Mouse (Mus musculus) heart, adult 2 months (tissue): ENCODE data around the gene Nek8.

Experiments
- CTCF ChIP-seq: fragments of 200-600 bp; IDR thresholded peaks from 2 replicates; pipeline ENCODE4 v1.8.1; 2022; ENCODE audit warnings: antibody characterized with exemption, mild to moderate bottlenecking, moderate library complexity
- EP300 ChIP-seq: fragments of 200-500 bp; IDR thresholded peaks from 2 replicates; pipeline ENCODE4 v1.6.1; 2011; ENCODE audit warnings: low read depth, low read length, control low read depth; ENCODE audit not compliant: insufficient read depth
- POLR2A ChIP-seq: fragments of 200-500 bp; IDR thresholded peaks from 2 replicates; pipeline ENCODE4 v1.6.1; 2011; ENCODE audit warnings: mild to moderate bottlenecking, low read depth, low read length, control low read depth; ENCODE audit not compliant: insufficient read depth

DNA sequence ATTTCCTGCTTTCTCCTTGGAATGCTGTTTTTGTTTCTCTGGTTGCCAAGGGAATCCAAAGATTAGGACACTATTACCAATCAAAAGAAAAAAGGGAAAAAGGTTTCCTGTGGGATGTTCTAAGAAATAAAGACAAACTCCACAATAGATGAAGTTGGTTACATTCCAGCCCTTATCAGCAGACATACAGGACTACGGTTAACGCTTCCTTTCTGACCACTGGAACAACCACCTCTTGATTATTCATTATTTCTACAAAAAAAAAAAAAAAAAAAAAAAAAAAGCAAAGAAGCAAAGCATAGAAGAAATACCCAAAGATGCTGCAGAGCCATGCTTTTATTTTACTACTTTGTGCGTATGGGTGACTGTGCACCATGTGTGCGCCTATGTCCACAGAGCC, 53.7 kb downstream of the Nek8 start:
- no peak for TF ChIP-seq CTCF
- TF ChIP-seq POLR2A: no peak
- no peak for TF ChIP-seq EP300
